ENCODE assay signal across 8 mouse cellular contexts in the genomic region with DNA sequence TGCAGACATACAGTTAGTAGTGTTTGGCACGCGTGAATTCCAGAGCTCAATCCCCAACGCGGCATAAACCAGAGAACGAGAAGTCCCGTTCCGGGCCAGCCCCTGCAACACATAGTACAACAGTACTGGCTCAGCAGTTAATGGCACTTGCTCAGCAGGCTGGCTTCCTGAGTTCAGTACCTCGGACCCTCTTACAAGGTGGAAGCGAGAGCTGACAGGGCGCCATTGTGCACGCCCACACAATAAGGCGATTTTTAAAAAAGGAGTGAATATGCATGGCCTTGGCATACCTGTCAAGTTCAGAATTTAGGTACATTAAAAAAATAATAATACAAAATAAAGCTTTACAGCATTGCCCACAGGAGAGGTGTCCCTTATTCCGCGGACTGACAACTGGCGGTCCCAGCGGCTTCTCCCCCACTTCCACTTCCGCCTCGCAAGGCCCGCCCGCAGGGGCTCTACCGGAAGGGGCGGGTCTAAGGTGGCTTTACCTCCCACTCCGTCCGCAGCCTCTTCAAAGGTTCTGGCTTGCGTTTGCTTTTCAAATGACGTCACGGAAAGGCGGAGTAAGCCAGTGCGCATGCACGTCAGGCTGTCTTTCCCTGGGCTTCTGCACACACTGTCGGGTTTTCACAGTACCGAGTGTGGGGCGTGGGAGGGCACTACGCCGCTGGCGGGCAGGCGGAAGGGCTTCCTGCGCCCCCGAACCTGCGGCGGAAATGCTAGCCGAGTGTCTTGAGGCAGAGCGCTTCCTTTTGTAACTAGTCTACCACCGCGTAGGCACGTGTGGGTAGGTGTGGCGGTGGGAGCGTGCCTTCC. TPM values are rescaled to one million over a fixed set of nuclear protein-coding genes. Genes with fewer than 3 reads are reported as not detected.
DNase-seq lines count a peak whose midpoint lies in the region; ATAC-seq and TF ChIP-seq lines count a peak whose summit lies in the region.

No protein-coding gene starts in this region.

- H3K9ac ChIP-seq in heart, embryonic 15.5 days = peak overlapping the region; percentile 69
- peak overlapping the region; percentile 85 for H3K9ac ChIP-seq in liver, embryonic 14.5 days (replicated peaks)
- peak overlapping the region; percentile 64 for H3K9ac ChIP-seq in neural tube, embryonic 11.5 days (ENCODE audit: low read length)
- peak overlapping the region; percentile 80 for H3K9ac ChIP-seq in stomach, postnatal 0 days (ENCODE audit: low read length)

- peak overlapping the region; percentile 79 for H3K4me3 ChIP-seq in forebrain, embryonic 10.5 days
- H3K4me3 ChIP-seq in heart, embryonic 15.5 days = peak overlapping the region; percentile 62
- H3K4me3 ChIP-seq in liver, embryonic 14.5 days (ENCODE audit: insufficient read depth in 1 of 2, low read depth in 2 of 2, low read length in 2 of 2) = peak overlapping the region; percentile 67 to 99
- H3K4me3 ChIP-seq in neural tube, embryonic 11.5 days (ENCODE audit: low read depth, low read length) = peak overlapping the region; percentile 67
- peak overlapping the region; percentile 69 for H3K4me3 ChIP-seq in stomach, postnatal 0 days (ENCODE audit: low read depth, low read length)

- peaks cover 30% of the 10 kb centered on the region for H3K4me1 ChIP-seq in forebrain, embryonic 10.5 days
- peaks cover 34% of the 10 kb centered on the region for H3K4me1 ChIP-seq in heart, embryonic 15.5 days (replicated peaks)
- peaks cover 13 to 22% of the 10 kb centered on the region in 2 experiments for H3K4me1 ChIP-seq in liver, embryonic 14.5 days (replicated peaks; ENCODE audit: control insufficient read depth in 2 of 2, insufficient read depth in 2 of 2, low read length in 1 of 2)
- H3K4me1 ChIP-seq in neural tube, embryonic 11.5 days (ENCODE audit: control insufficient read depth, insufficient read depth, low read length) = 0 out of 2 replicates have a peak, but pooled peaks cover 9% of the 10 kb centered on the region
- H3K4me1 ChIP-seq in stomach, postnatal 0 days (replicated peaks; ENCODE audit: control insufficient read depth, insufficient read depth) = no peaks in the 10 kb centered on the region

- H3K4me2 ChIP-seq in heart, embryonic 15.5 days = peak overlapping the region; percentile 78
- H3K4me2 ChIP-seq in liver, embryonic 14.5 days (ENCODE audit: low read depth) = peak overlapping the region; percentile 81
- H3K4me2 ChIP-seq in neural tube, embryonic 11.5 days (ENCODE audit: low read depth) = peak overlapping the region; percentile 70
- peak overlapping the region; percentile 78 for H3K4me2 ChIP-seq in stomach, postnatal 0 days (replicated peaks; ENCODE audit: low read depth)

- ATAC-seq in heart, embryonic 15.5 days (replicated peaks; ENCODE audit: insufficient number of reproducible peaks, insufficient read depth, low FRiP score, low read depth) = peak; percentile 99
- ATAC-seq in liver, embryonic 14.5 days (ENCODE audit: insufficient read depth) = peak; percentile 98
- peak; percentile 98 for ATAC-seq in neural tube, embryonic 11.5 days (ENCODE audit: insufficient read depth, low FRiP score, low TSS enrichment)
- ATAC-seq in stomach, postnatal 0 days (ENCODE audit: low FRiP score, low TSS enrichment) = peak; percentile 97

- H3K9me3 ChIP-seq in forebrain, embryonic 10.5 days = no peaks in the 10 kb centered on the region
- H3K9me3 ChIP-seq in heart, embryonic 15.5 days (replicated peaks) = no peaks in the 10 kb centered on the region
- no peaks in the 10 kb centered on the region for H3K9me3 ChIP-seq in liver, embryonic 14.5 days (ENCODE audit: control insufficient read depth, low read length)
- no peaks in the 10 kb centered on the region for H3K9me3 ChIP-seq in neural tube, embryonic 11.5 days (ENCODE audit: control insufficient read depth, low read length)
- H3K9me3 ChIP-seq in stomach, postnatal 0 days (ENCODE audit: control insufficient read depth, low read length) = no peaks in the 10 kb centered on the region

- TF ChIP-seq CTCF in liver, embryonic 14.5 days (IDR thresholded peaks at IDR 0.05; ENCODE audit: low read depth) = peak; percentile 48
- peak; percentile 27 for TF ChIP-seq CTCF in stomach, postnatal 0 days (IDR thresholded peaks at IDR 0.05; ENCODE audit: low read depth)

- WGBS in forebrain, embryonic 10.5 days = 2% methylated on average over 48 of the region's 48 CpGs
- WGBS in heart, embryonic 15.5 days = under 1% methylated on average over 48 of the region's 48 CpGs
- under 1% methylated on average over 48 of the region's 48 CpGs for WGBS in liver, embryonic 14.5 days (ENCODE audit: insufficient replicate concordance)
- WGBS in neural tube, embryonic 11.5 days = 1% methylated on average over 48 of the region's 48 CpGs
- WGBS in stomach, postnatal 0 days = under 1% methylated on average over 48 of the region's 48 CpGs

- peak; percentile 98 for DNase-seq in CD8-positive naive resting alpha-beta T cell, adult 2 months (ENCODE audit: low read depth in 2 of 2, low spot score in 2 of 2)
- peak; percentile 100 for DNase-seq in c-Kit-positive CD71-negative TER-119-negative erythroid progenitor cells, embryonic 14.5 days (ENCODE audit: low read depth)
- peak; percentile 97 for DNase-seq in forebrain, embryonic 10.5 days (ENCODE audit: extremely low spot score, low spot score)
- DNase-seq in kidney, postnatal 25 days = peak; percentile 97
- DNase-seq in liver, embryonic 14.5 days (ENCODE audit: low read depth in 3 of 3, low spot score in 3 of 3) = peak; percentile 98
- DNase-seq in neural tube, embryonic 11.5 days (ENCODE audit: low spot score) = peak; percentile 98
- peak; percentile 98 for DNase-seq in stomach, postnatal 0 days (ENCODE audit: low spot score)

- H3K36me3 ChIP-seq in forebrain, embryonic 10.5 days (replicated peaks) = no peaks in the 10 kb centered on the region
- no peaks in the 10 kb centered on the region for H3K36me3 ChIP-seq in heart, embryonic 15.5 days
- H3K36me3 ChIP-seq in liver, embryonic 14.5 days (replicated peaks; ENCODE audit: control insufficient read depth, insufficient read depth, low read depth) = no peaks in the 10 kb centered on the region
- no peaks in the 10 kb centered on the region for H3K36me3 ChIP-seq in neural tube, embryonic 11.5 days (ENCODE audit: control insufficient read depth, insufficient read depth, low read length)
- H3K36me3 ChIP-seq in stomach, postnatal 0 days (ENCODE audit: control insufficient read depth, insufficient read depth, low read length) = no peaks in the 10 kb centered on the region

- peak overlapping the region; percentile 92 for H3K27ac ChIP-seq in forebrain, embryonic 10.5 days
- H3K27ac ChIP-seq in heart, embryonic 15.5 days = peak overlapping the region; percentile 91
- H3K27ac ChIP-seq in liver, embryonic 14.5 days = peak overlapping the region; percentile 45
- 0 out of 2 replicates have a peak overlapping the region, but pooled peaks have one; percentile 17 for H3K27ac ChIP-seq in neural tube, embryonic 11.5 days (ENCODE audit: low read depth, low read length)
- peak overlapping the region; percentile 93 for H3K27ac ChIP-seq in stomach, postnatal 0 days (replicated peaks)

- no peaks in the 10 kb centered on the region for H3K27me3 ChIP-seq in forebrain, embryonic 10.5 days (ENCODE audit: poor library complexity, severe bottlenecking)
- H3K27me3 ChIP-seq in heart, embryonic 15.5 days = no peaks in the 10 kb centered on the region
- no peaks in the 10 kb centered on the region for H3K27me3 ChIP-seq in liver, embryonic 14.5 days (ENCODE audit: control insufficient read depth, insufficient read depth, low read length)
- H3K27me3 ChIP-seq in neural tube, embryonic 11.5 days (ENCODE audit: control insufficient read depth, insufficient read depth, low read length) = no peaks in the 10 kb centered on the region
- H3K27me3 ChIP-seq in stomach, postnatal 0 days (ENCODE audit: control insufficient read depth, insufficient read depth, low read length) = no peaks in the 10 kb centered on the region

- no peak for TF ChIP-seq EP300 in liver, embryonic 14.5 days (IDR thresholded peaks at IDR 0.05; ENCODE audit: low read depth)
- no peak for TF ChIP-seq EP300 in stomach, postnatal 0 days (optimal IDR thresholded peaks at IDR 0.05)

RNA-seq across cellular contexts. Expression of a gene that starts 5.4 kb away (rescaled TPM):
- 17.0 and 18.1 TPM in 2 replicates for polyA plus RNA-seq in forebrain, embryonic 10.5 days (2016; fragmentation: Nextera tagmentation; extraction: Ambion mirVana)
- 10.7 and 11.9 TPM in 2 replicates for polyA plus RNA-seq in heart, embryonic 15.5 days (2015; fragmentation: Nextera tagmentation; extraction: Ambion mirVana)
- 2.0 and 2.3 TPM in 2 replicates for polyA plus RNA-seq in liver, embryonic 14.5 days (2012; rRNA removed)
- polyA plus RNA-seq in liver, embryonic 14.5 days (2014; fragmentation: Nextera tagmentation; extraction: Ambion mirVana) = 3.8 and 4.5 TPM in 2 replicates
- polyA plus RNA-seq in neural tube, embryonic 11.5 days (2014; fragmentation: Nextera tagmentation; extraction: Ambion mirVana) = 16.6 and 17.2 TPM in 2 replicates
- polyA plus RNA-seq in stomach, postnatal 0 days (2015; fragmentation: Nextera tagmentation; extraction: Ambion mirVana) = 11.4 and 11.7 TPM in 2 replicates

RNA-seq across cellular contexts. Expression of a gene that starts 20.3 kb away (rescaled TPM):
- 3.8 and 3.9 TPM in 2 replicates for polyA plus RNA-seq in forebrain, embryonic 10.5 days (2016; fragmentation: Nextera tagmentation; extraction: Ambion mirVana)
- polyA plus RNA-seq in heart, embryonic 15.5 days (2015; fragmentation: Nextera tagmentation; extraction: Ambion mirVana) = 4.8 and 8.3 TPM in 2 replicates
- 1.7 and 1.9 TPM in 2 replicates for polyA plus RNA-seq in liver, embryonic 14.5 days (2012; rRNA removed)
- 1.5 and 3.0 TPM in 2 replicates for polyA plus RNA-seq in liver, embryonic 14.5 days (2014; fragmentation: Nextera tagmentation; extraction: Ambion mirVana)
- 5.4 and 5.5 TPM in 2 replicates for polyA plus RNA-seq in neural tube, embryonic 11.5 days (2014; fragmentation: Nextera tagmentation; extraction: Ambion mirVana)
- polyA plus RNA-seq in stomach, postnatal 0 days (2015; fragmentation: Nextera tagmentation; extraction: Ambion mirVana) = 40.7 and 45.0 TPM in 2 replicates

RNA-seq across cellular contexts. Expression of a gene that starts 28.3 kb away (rescaled TPM):
- polyA plus RNA-seq in forebrain, embryonic 10.5 days (2016; fragmentation: Nextera tagmentation; extraction: Ambion mirVana) = 1.5 and 2.0 TPM in 2 replicates
- 2.1 and 6.9 TPM in 2 replicates for polyA plus RNA-seq in heart, embryonic 15.5 days (2015; fragmentation: Nextera tagmentation; extraction: Ambion mirVana)
- 3.5 and 5.1 TPM in 2 replicates for polyA plus RNA-seq in liver, embryonic 14.5 days (2012; rRNA removed)
- 4.2 and 4.9 TPM in 2 replicates for polyA plus RNA-seq in liver, embryonic 14.5 days (2014; fragmentation: Nextera tagmentation; extraction: Ambion mirVana)
- polyA plus RNA-seq in neural tube, embryonic 11.5 days (2014; fragmentation: Nextera tagmentation; extraction: Ambion mirVana) = 1.6 and 2.6 TPM in 2 replicates
- polyA plus RNA-seq in stomach, postnatal 0 days (2015; fragmentation: Nextera tagmentation; extraction: Ambion mirVana) = 1.8 and 2.8 TPM in 2 replicates

RNA-seq across cellular contexts. Expression of a gene that starts 34.3 kb away (rescaled TPM):
- polyA plus RNA-seq in forebrain, embryonic 10.5 days (2016; fragmentation: Nextera tagmentation; extraction: Ambion mirVana) = 0.14 and 0.20 TPM in 2 replicates
- polyA plus RNA-seq in heart, embryonic 15.5 days (2015; fragmentation: Nextera tagmentation; extraction: Ambion mirVana) = 4.7 and 9.0 TPM in 2 replicates
- polyA plus RNA-seq in liver, embryonic 14.5 days (2012; rRNA removed) = 0.17 and 0.88 TPM in 2 replicates
- polyA plus RNA-seq in liver, embryonic 14.5 days (2014; fragmentation: Nextera tagmentation; extraction: Ambion mirVana) = 0.11 and 0.28 TPM in 2 replicates
- 0.09 and 0.62 TPM in 2 replicates for polyA plus RNA-seq in neural tube, embryonic 11.5 days (2014; fragmentation: Nextera tagmentation; extraction: Ambion mirVana)
- polyA plus RNA-seq in stomach, postnatal 0 days (2015; fragmentation: Nextera tagmentation; extraction: Ambion mirVana) = 34.9 and 35.5 TPM in 2 replicates

RNA-seq across cellular contexts. Expression of a gene that starts 43.1 kb away (rescaled TPM):
- polyA plus RNA-seq in forebrain, embryonic 10.5 days (2016; fragmentation: Nextera tagmentation; extraction: Ambion mirVana) = 10.2 TPM in 2 replicates
- polyA plus RNA-seq in heart, embryonic 15.5 days (2015; fragmentation: Nextera tagmentation; extraction: Ambion mirVana) = 3.8 and 4.9 TPM in 2 replicates
- polyA plus RNA-seq in liver, embryonic 14.5 days (2012; rRNA removed) = 8.5 and 9.5 TPM in 2 replicates
- polyA plus RNA-seq in liver, embryonic 14.5 days (2014; fragmentation: Nextera tagmentation; extraction: Ambion mirVana) = 2.4 and 2.7 TPM in 2 replicates
- 10.8 and 11.3 TPM in 2 replicates for polyA plus RNA-seq in neural tube, embryonic 11.5 days (2014; fragmentation: Nextera tagmentation; extraction: Ambion mirVana)
- polyA plus RNA-seq in stomach, postnatal 0 days (2015; fragmentation: Nextera tagmentation; extraction: Ambion mirVana) = 2.1 and 2.4 TPM in 2 replicates

Comparison
In these comparisons a context has a peak if more than half of its experiments do, and no peak if none do; other contexts are left out.
1. Peak in every context shown above with its lines: DNase-seq, ATAC-seq, H3K4me3 ChIP-seq and H3K27ac ChIP-seq.
2. H3K27ac ChIP-seq: peak in every context shown above with its lines; median percentile 93 in stomach, postnatal 0 days; 92 in forebrain, embryonic 10.5 days; 91 in heart, embryonic 15.5 days; 45 in liver, embryonic 14.5 days; 17 in neural tube, embryonic 11.5 days.